Mouse (Mus musculus) T-cell, adult 2 months (primary cell): ENCODE results near the gene Wnt5b.

Experiments
- DNase-seq: peaks from one replicate; pipeline ENCODE4 v3.0.0; 2022; ENCODE audit warnings: low spot score

Gene Wnt5b

GRCm38 (mm10) chr6:119386821-119387220, 157.3 kb downstream of the Wnt5b start:
- DNase-seq = no peak

- DNase-seq = no peak
Measured at GRCm38 (mm10) chr6:119386421-119386820, 157.7 kb downstream of the Wnt5b start.

DNA sequence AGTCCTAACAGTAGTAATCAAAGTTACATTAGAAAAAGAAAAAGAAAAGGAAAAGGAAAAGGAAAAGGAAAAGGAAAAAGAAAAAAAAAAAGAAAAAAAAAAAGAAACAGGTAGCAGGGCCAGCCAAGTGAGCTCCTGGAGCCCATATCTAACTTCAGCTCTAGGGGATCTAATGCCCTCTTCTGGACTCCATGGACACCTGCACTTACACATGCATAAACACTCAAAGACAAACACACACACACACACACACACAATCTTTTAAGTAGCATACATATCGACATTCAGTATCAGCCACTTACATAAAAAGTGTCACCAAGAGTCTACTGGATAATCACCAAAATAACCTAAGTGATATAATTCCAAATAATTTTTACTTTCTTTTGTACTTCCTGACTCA, 158.5 kb downstream of the Wnt5b start:
- no peak for DNase-seq
